In the genomic region with DNA sequence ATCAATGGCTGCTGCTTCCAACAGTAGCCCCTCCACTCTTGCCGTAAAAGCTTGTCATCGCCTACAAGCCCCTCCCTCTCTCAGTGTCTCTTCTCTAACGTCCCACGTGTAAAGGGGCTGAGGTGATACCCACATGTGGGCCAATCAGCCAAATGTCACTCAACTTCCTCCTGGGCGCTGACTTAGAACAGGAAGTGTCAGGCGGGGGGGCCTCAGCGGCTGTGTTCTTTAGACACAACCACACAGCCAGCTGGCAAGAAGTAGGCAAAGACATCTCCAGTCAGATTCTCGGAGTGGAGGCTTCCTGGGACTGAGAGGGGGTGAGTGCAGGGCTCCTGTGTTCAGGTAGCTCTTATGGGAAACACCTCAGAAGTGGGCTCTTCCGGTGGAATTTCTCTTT, we compare ENCODE assay signal across 7 mouse cellular contexts. TPM values are rescaled to one million over a fixed set of nuclear protein-coding genes. Genes with fewer than 3 reads are reported as not detected.
DNase-seq lines count a peak whose midpoint lies in the region; ATAC-seq and TF ChIP-seq lines count a peak whose summit lies in the region.

Itgb2 (plus strand) TSS at position 113 of the 400 bp plus-strand sequence.

- H3K36me3 ChIP-seq in liver, embryonic 14.5 days (replicated peaks; ENCODE audit: control insufficient read depth, insufficient read depth, low read depth): no peaks in the 10 kb centered on the region
- H3K36me3 ChIP-seq in small intestine, adult 2 months (ENCODE audit: control insufficient read depth, insufficient read depth, low read length): no peaks in the 10 kb centered on the region
- H3K36me3 ChIP-seq in limb, embryonic 10.5 days: no peaks in the 10 kb centered on the region

- no peaks in the 10 kb centered on the region for H3K9me3 ChIP-seq in liver, embryonic 14.5 days (ENCODE audit: control insufficient read depth, low read length)
- H3K9me3 ChIP-seq in limb, embryonic 10.5 days (replicated peaks): no peaks in the 10 kb centered on the region

- H3K4me3 ChIP-seq in liver, embryonic 14.5 days (ENCODE audit: insufficient read depth in 1 of 2, low read depth in 2 of 2, low read length in 2 of 2): peak within 1 kb of the TSS; percentile 22 to 47
- peak within 1 kb of the TSS; percentile 47 for H3K4me3 ChIP-seq in small intestine, adult 2 months (ENCODE audit: low read depth, low read length)
- H3K4me3 ChIP-seq in limb, embryonic 10.5 days: no peak within 1 kb of the TSS

- H3K4me1 ChIP-seq in liver, embryonic 14.5 days (replicated peaks; ENCODE audit: control insufficient read depth in 2 of 2, insufficient read depth in 2 of 2, low read length in 1 of 2): peaks cover 10 to 35% of the 10 kb centered on the region in 2 experiments
- peaks cover 4% of the 10 kb centered on the region; the same call in 1 of the 2 replicates for H3K4me1 ChIP-seq in small intestine, adult 2 months (ENCODE audit: control insufficient read depth, insufficient read depth, insufficient read length, low read length)
- H3K4me1 ChIP-seq in limb, embryonic 10.5 days: peaks cover 13% of the 10 kb centered on the region

- intact Hi-C loops in left cerebral cortex, postnatal 36 days (cut with DNase I): no loop called here

- TF ChIP-seq POLR2A in small intestine, adult 2 months (IDR thresholded peaks at IDR 0.05; ENCODE audit: low read depth, low read length): peak; percentile 18; the same call in 1 of the 2 replicates

- peak within 1 kb of the TSS; percentile 20; the same call in 1 of the 2 replicates for H3K9ac ChIP-seq in liver, embryonic 14.5 days (replicated peaks)

- H3K27ac ChIP-seq in liver, embryonic 14.5 days: no peak within 1 kb of the TSS
- peak within 1 kb of the TSS; percentile 22; the same call in 1 of the 2 replicates for H3K27ac ChIP-seq in small intestine, adult 2 months (ENCODE audit: insufficient read depth, low read depth, low read length)
- no peak within 1 kb of the TSS for H3K27ac ChIP-seq in limb, embryonic 10.5 days

- TF ChIP-seq EP300 in liver, embryonic 14.5 days (IDR thresholded peaks at IDR 0.05; ENCODE audit: low read depth): no peak

- 17% methylated on average over 9 of the region's 9 CpGs for WGBS in liver, embryonic 14.5 days (ENCODE audit: insufficient replicate concordance)
- WGBS in small intestine, adult 2 months: 54% methylated on average over 9 of the region's 9 CpGs
- 69% methylated on average over 9 of the region's 9 CpGs for WGBS in limb, embryonic 10.5 days

- no peaks in the 10 kb centered on the region for H3K27me3 ChIP-seq in liver, embryonic 14.5 days (ENCODE audit: control insufficient read depth, insufficient read depth, low read length)
- no peaks in the 10 kb centered on the region for H3K27me3 ChIP-seq in small intestine, adult 2 months (ENCODE audit: control insufficient read depth, insufficient read depth, low read length)
- H3K27me3 ChIP-seq in limb, embryonic 10.5 days (ENCODE audit: low read depth, poor library complexity, severe bottlenecking): no peaks in the 10 kb centered on the region

- peak within 1 kb of the TSS; percentile 33 for H3K4me2 ChIP-seq in liver, embryonic 14.5 days (ENCODE audit: low read depth)

- TF ChIP-seq CTCF in liver, embryonic 14.5 days (IDR thresholded peaks at IDR 0.05; ENCODE audit: low read depth): no peak
- no peak for TF ChIP-seq CTCF in small intestine, adult 2 months (IDR thresholded peaks at IDR 0.05; ENCODE audit: extremely low read depth, insufficient read length, insufficient replicate concordance, low read depth, low read length)

- ATAC-seq in CD4-positive, CD25-positive, alpha-beta regulatory T cell, adult 4 months: peak; percentile 88
- ATAC-seq in liver, embryonic 14.5 days (ENCODE audit: insufficient read depth): 0 out of 2 replicates have a peak, but pooled peaks have one; percentile 20

- peak; percentile 84 for DNase-seq in T-cell, adult 2 months (ENCODE audit: low spot score)
- no peak for DNase-seq in liver, embryonic 14.5 days (ENCODE audit: low read depth in 3 of 3, low spot score in 3 of 3)
- DNase-seq in limb, embryonic 10.5 days (ENCODE audit: low spot score): no peak
- DNase-seq in left cerebral cortex, postnatal 36 days (ENCODE audit: low spot score in 2 of 2): no peak
- no peak for DNase-seq in adipocyte (ENCODE audit: low spot score)

RNA-seq across cellular contexts. Expression of gene Itgb2, which starts in this region (rescaled TPM):
- 100 to 1,000 TPM; 449 to 774 TPM for polyA plus RNA-seq in CD4-positive, CD25-positive, alpha-beta regulatory T cell, adult 4 months (2017; shearing (Covaris generic))
- 7.1 and 8.7 TPM in 2 replicates for polyA plus RNA-seq in liver, embryonic 14.5 days (2012; rRNA removed)
- polyA plus RNA-seq in liver, embryonic 14.5 days (2014; fragmentation: Nextera tagmentation; extraction: Ambion mirVana): 9.2 and 11.1 TPM in 2 replicates
- 14.3 and 17.4 TPM in 2 replicates for polyA plus RNA-seq in small intestine, adult 2 months (2012; rRNA removed)
- polyA plus RNA-seq in limb, embryonic 10.5 days (2016; fragmentation: Nextera tagmentation; extraction: Ambion mirVana): 0.75 and 0.85 TPM in 2 replicates
- 1 to 10 TPM; 2.9 to 3.4 TPM for total RNA-seq in left cerebral cortex, postnatal 36 days (2021)

Comparison
In these comparisons a context has a peak if more than half of its experiments do, and no peak if none do; other contexts are left out.
1. RNA of gene Itgb2 (polyA plus RNA-seq): 449 to 774 TPM in CD4-positive, CD25-positive, alpha-beta regulatory T cell, adult 4 months; 14.3 to 17.4 TPM in small intestine, adult 2 months, 7.1 to 11.1 TPM in liver, embryonic 14.5 days and 0.75 to 0.85 TPM in limb, embryonic 10.5 days; every median in the first group is over 10 times any median in the second.